Mouse (Mus musculus) kidney, adult 2 months (tissue): ENCODE results near the gene Olfr784. TPM values are rescaled to one million over a fixed set of nuclear protein-coding genes. Genes with fewer than 3 reads are reported as not detected.

Source experiments
- DNase-seq: peaks from one replicate; pipeline ENCODE4 v3.0.0; 2021
- H3K27ac ChIP-seq: fragments of 200-500 bp; 2 replicates; pipeline ENCODE4 v1.5.1; 2012; ENCODE audit warnings: low read depth, low read length, control low read depth, inconsistent platforms; ENCODE audit not compliant: insufficient read depth
- H3K27me3 ChIP-seq: fragments of 200-500 bp; replicated peaks from 2 replicates; pipeline ENCODE4 v1.6.1; 2012; ENCODE audit warnings: mild to moderate bottlenecking, moderate library complexity, low read length, inconsistent platforms; ENCODE audit not compliant: control insufficient read depth, insufficient read depth
- H3K36me3 ChIP-seq: fragments of 200-500 bp; 2 replicates; pipeline ENCODE4 v1.6.1; 2012; ENCODE audit warnings: mild to moderate bottlenecking, moderate library complexity, low read length, inconsistent platforms; ENCODE audit not compliant: control insufficient read depth, insufficient read depth
- H3K4me1 ChIP-seq: fragments of 200-500 bp; 2 replicates; pipeline ENCODE4 v1.6.1; 2011; ENCODE audit warnings: low read length; ENCODE audit not compliant: control insufficient read depth, insufficient read depth
- H3K4me3 ChIP-seq: fragments of 200-500 bp; 2 replicates; pipeline ENCODE4 v1.5.1; 2011; ENCODE audit warnings: mild to moderate bottlenecking, low read depth, low read length, control low read depth; ENCODE audit not compliant: insufficient read depth
- CTCF ChIP-seq: fragments of 200-500 bp; conservative IDR thresholded peaks from 2 replicates; pipeline ENCODE4 v1.5.1; 2011; ENCODE audit warnings: low read depth, mild to moderate bottlenecking, control low read depth, low read length, moderate library complexity, mixed read lengths; ENCODE audit not compliant: insufficient read depth, insufficient read length
- POLR2A ChIP-seq: fragments of 200-500 bp; IDR thresholded peaks from one replicate; pipeline ENCODE4 v1.6.1; 2011; ENCODE audit warnings: low read depth, low read length, control low read depth
- polyA plus RNA-seq: library from polyadenylated mRNA; depleted of rRNA; stranded (reverse); fragments of >200 nt; gene quantifications from 2 replicates; pipeline ENCODE4 v1.2.3, GENCODE M21; 2012; rRNA removed

The Olfr784 gene
- polyA plus RNA-seq, 1 experiment = not detected

- TF ChIP-seq CTCF = no peak
- no peak for TF ChIP-seq POLR2A
- Histone ChIP-seq H3K27ac (no peak within 1 kb of the TSS), H3K36me3 (no peaks in the 10 kb centered on the region), H3K4me1 (no peaks in the 10 kb centered on the region), H3K4me3 (no peak within 1 kb of the TSS), H3K27me3 (no peaks in the 10 kb centered on the region)
- DNase-seq = no peak
Observed at GRCm38 (mm10) chr10:129427006-129427405, 43.1 kb downstream of the Olfr784 start, which contains the start of gene Olfr786. TSS of gene Olfr786 (plus strand) at chr10:129427306.

Other genes with a start within 250 kb of the Olfr784 start
- gene Olfr770, start 245.1 kb upstream of the Olfr784 start, polyA plus RNA-seq = not detected in 2 replicates
- gene Olfr771, start 219.3 kb upstream of the Olfr784 start, polyA plus RNA-seq = not detected in 2 replicates
- gene Olfr772, start 206.2 kb upstream of the Olfr784 start, polyA plus RNA-seq = not detected in 2 replicates
- not detected in 2 replicates for gene Olfr773, start 196.7 kb upstream of the Olfr784 start, polyA plus RNA-seq
- not detected in 2 replicates for gene Olfr774, start 147.9 kb upstream of the Olfr784 start, polyA plus RNA-seq
- not detected in 2 replicates for gene Olfr775, start 135.7 kb upstream of the Olfr784 start, polyA plus RNA-seq
- gene Olfr776, start 125.0 kb upstream of the Olfr784 start, polyA plus RNA-seq = not detected in 2 replicates
- gene Olfr777, start 112.6 kb upstream of the Olfr784 start, polyA plus RNA-seq = not detected in 2 replicates
- gene Olfr780, start 66.0 kb upstream of the Olfr784 start, polyA plus RNA-seq = not detected in 2 replicates
- gene Olfr781, start 55.2 kb upstream of the Olfr784 start, polyA plus RNA-seq = not detected in 2 replicates
- not detected in 2 replicates for gene Olfr782, start 35.2 kb upstream of the Olfr784 start, polyA plus RNA-seq
- not detected in 2 replicates for gene Olfr785, start 21.3 kb downstream of the Olfr784 start, polyA plus RNA-seq
- not detected in 2 replicates for gene Olfr786, start 43.2 kb downstream of the Olfr784 start, polyA plus RNA-seq
- gene Olfr787, start 77.8 kb downstream of the Olfr784 start, polyA plus RNA-seq = not detected in 2 replicates
- gene Olfr788, start 86.9 kb downstream of the Olfr784 start, polyA plus RNA-seq = not detected in 2 replicates
- not detected in 2 replicates for gene Olfr789, start 100.7 kb downstream of the Olfr784 start, polyA plus RNA-seq
- not detected in 2 replicates for gene Olfr790, start 114.4 kb downstream of the Olfr784 start, polyA plus RNA-seq
- not detected in 2 replicates for gene Olfr791, start 137.7 kb downstream of the Olfr784 start, polyA plus RNA-seq
- gene Olfr792, start 155.1 kb downstream of the Olfr784 start, polyA plus RNA-seq = not detected in 2 replicates
- gene Olfr794, start 183.6 kb downstream of the Olfr784 start, polyA plus RNA-seq = not detected in 2 replicates
- gene Olfr796, start 228.5 kb downstream of the Olfr784 start, polyA plus RNA-seq = not detected in 2 replicates
- not detected in 2 replicates for gene Olfr798, start 243.9 kb downstream of the Olfr784 start, polyA plus RNA-seq